Mouse (Mus musculus): Measurements from ENCODE around the gene Inpp4a. TPM values are rescaled to one million over a fixed set of nuclear protein-coding genes. Genes with fewer than 3 reads are reported as not detected.

Gene Inpp4a
- polyA plus RNA-seq, 1 experiment = 11.4 TPM

DNA sequence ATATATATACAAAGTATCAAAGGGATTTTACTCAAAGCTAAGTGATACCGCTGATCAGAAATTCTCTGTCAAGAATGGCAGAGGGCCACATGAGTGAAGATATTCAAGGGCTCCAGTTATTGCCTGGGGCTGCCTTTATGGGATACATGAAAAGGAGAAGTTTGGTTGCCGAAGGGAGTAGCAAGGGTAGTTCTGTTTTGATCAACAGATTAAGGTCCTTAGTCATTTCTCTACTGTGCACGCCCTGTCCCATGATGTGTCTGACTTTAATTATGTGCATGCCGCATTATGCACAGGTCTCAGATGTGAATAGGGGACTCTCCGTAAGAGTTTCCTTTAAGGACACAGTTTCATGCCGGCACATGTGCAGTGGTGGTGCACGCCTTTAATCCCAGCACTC lies 157.9 kb downstream of the Inpp4a start:
- no peaks in the 10 kb centered on the region for H3K4me1 ChIP-seq (ENCODE audit: control insufficient read depth, insufficient read depth, low read length)
- H3K4me3 ChIP-seq (ENCODE audit: insufficient read depth, low read length) = no peak overlapping the region
- H3K27ac ChIP-seq (ENCODE audit: insufficient read depth, low read length) = no peak overlapping the region
- TF ChIP-seq CTCF (IDR thresholded peaks at IDR 0.05; ENCODE audit: borderline replicate concordance, insufficient read depth, low read length) = no peak
- no peak for TF ChIP-seq POLR2A (IDR thresholded peaks at IDR 0.05; ENCODE audit: low read depth, low read length)

Other genes starting within 250 kb of the Inpp4a start
- gene Cnga3, start 85.4 kb upstream of the Inpp4a start, polyA plus RNA-seq (2011; ENCODE audit: insufficient read length, low read depth, missing spikeins) = 0.14 TPM in 1 of 2 replicates, not detected in the other
- gene Coa5, start 130.2 kb downstream of the Inpp4a start, polyA plus RNA-seq (2011; ENCODE audit: insufficient read length, low read depth, missing spikeins) = 70.2 and 76.7 TPM in 2 replicates
- gene Unc50, start 130.3 kb downstream of the Inpp4a start, polyA plus RNA-seq (2011; ENCODE audit: insufficient read length, low read depth, missing spikeins) = 65.1 and 82.8 TPM in 2 replicates
- 1.6 and 2.2 TPM in 2 replicates for gene Mgat4a, start 241.2 kb downstream of the Inpp4a start, polyA plus RNA-seq (2011; ENCODE audit: insufficient read length, low read depth, missing spikeins)

All from embryonic fibroblast, embryonic 13.5 days (primary cell).